Mouse (Mus musculus): ENCODE results near the gene Dhx29. TPM values are rescaled to one million over a fixed set of nuclear protein-coding genes. Genes with fewer than 3 reads are reported as not detected.
A peak's percentile ranks its signal among the peaks of the same experiment; 100 is the strongest.

Dhx29 gene
- polyA plus RNA-seq, 1 experiment from 2014 or later = 38.1 TPM

GRCm38 (mm10) chr13:112941879-112942330, 14.7 kb downstream of the Dhx29 start:
- Histone ChIP-seq H3K27ac (no peak overlapping the region), H3K4me2 (no peak overlapping the region), H3K9ac (no peak overlapping the region), H3K9me3 (no peaks in the 10 kb centered on the region), H3K4me3 (replicated peaks) (no peak overlapping the region), H3K36me3 (replicated peaks) (peaks cover 83% of the 10 kb centered on the region), H3K27me3 (no peaks in the 10 kb centered on the region), H3K4me1 (no peaks in the 10 kb centered on the region)
- WGBS = 83% methylated on average over 15 of the region's 15 CpGs
- no peak for ATAC-seq (ENCODE audit: low FRiP score)

GRCm38 (mm10) chr13:112945312-112945711, 18.1 kb downstream of the Dhx29 start:
- H3K27me3 ChIP-seq = no peaks in the 10 kb centered on the region
- no peaks in the 10 kb centered on the region for H3K9me3 ChIP-seq
- H3K4me2 ChIP-seq = no peak overlapping the region
- no peak overlapping the region for H3K4me3 ChIP-seq (replicated peaks)
- WGBS = 97% methylated on average over 9 of the region's 9 CpGs
- peaks cover 83% of the 10 kb centered on the region for H3K36me3 ChIP-seq (replicated peaks)
- H3K9ac ChIP-seq = no peak overlapping the region
- no peak overlapping the region for H3K27ac ChIP-seq
- no peaks in the 10 kb centered on the region for H3K4me1 ChIP-seq
- ATAC-seq (ENCODE audit: low FRiP score) = no peak

GRCm38 (mm10) chr13:112945900-112946299, 18.6 kb downstream of the Dhx29 start:
- Histone ChIP-seq H3K27me3 (no peaks in the 10 kb centered on the region), H3K4me3 (replicated peaks) (no peak overlapping the region), H3K36me3 (replicated peaks) (peaks cover 82% of the 10 kb centered on the region), H3K27ac (no peak overlapping the region), H3K4me1 (no peaks in the 10 kb centered on the region), H3K4me2 (no peak overlapping the region), H3K9ac (no peak overlapping the region), H3K9me3 (no peaks in the 10 kb centered on the region)
- WGBS = 92% methylated on average over 6 of the region's 6 CpGs
- ATAC-seq (ENCODE audit: low FRiP score) = no peak

- no peak overlapping the region for H3K4me2 ChIP-seq
- no peak for ATAC-seq (ENCODE audit: low FRiP score)
- H3K4me1 ChIP-seq = no peaks in the 10 kb centered on the region
- whole genome bisulfite sequencing = 93% methylated on average over 8 of the region's 8 CpGs
- H3K4me3 ChIP-seq (replicated peaks) = no peak overlapping the region
- H3K36me3 ChIP-seq (replicated peaks) = peaks cover 71% of the 10 kb centered on the region
- H3K27ac ChIP-seq = no peak overlapping the region
- H3K9ac ChIP-seq = no peak overlapping the region
- H3K9me3 ChIP-seq = no peaks in the 10 kb centered on the region
- H3K27me3 ChIP-seq = no peaks in the 10 kb centered on the region
Measured at GRCm38 (mm10) chr13:112954067-112954466, 26.8 kb downstream of the Dhx29 start.

- Histone ChIP-seq H3K4me1 (no peaks in the 10 kb centered on the region), H3K36me3 (replicated peaks) (peaks cover 68% of the 10 kb centered on the region), H3K4me3 (replicated peaks) (no peak overlapping the region), H3K27me3 (no peaks in the 10 kb centered on the region), H3K27ac (no peak overlapping the region), H3K9me3 (no peaks in the 10 kb centered on the region), H3K4me2 (no peak overlapping the region), H3K9ac (no peak overlapping the region)
- WGBS = 83% methylated on average over 5 of the region's 5 CpGs
- no peak for ATAC-seq (ENCODE audit: low FRiP score)
Measured at GRCm38 (mm10) chr13:112963081-112963480, 35.8 kb downstream of the Dhx29 start.

- Histone ChIP-seq H3K27me3 (no peaks in the 10 kb centered on the region), H3K27ac (no peak overlapping the region), H3K9me3 (no peaks in the 10 kb centered on the region), H3K9ac (no peak overlapping the region), H3K4me1 (no peaks in the 10 kb centered on the region), H3K4me2 (no peak overlapping the region), H3K36me3 (replicated peaks) (peaks cover 71% of the 10 kb centered on the region), H3K4me3 (replicated peaks) (no peak overlapping the region)
- 92% methylated on average over 12 of the region's 12 CpGs for WGBS
- no peak for ATAC-seq (ENCODE audit: low FRiP score)
Measured at GRCm38 (mm10) chr13:112964421-112964820, 37.2 kb downstream of the Dhx29 start.

- H3K27ac ChIP-seq = no peak overlapping the region
- peaks cover 59% of the 10 kb centered on the region for H3K36me3 ChIP-seq (replicated peaks)
- H3K9ac ChIP-seq = no peak overlapping the region
- no peaks in the 10 kb centered on the region for H3K9me3 ChIP-seq
- ATAC-seq (ENCODE audit: low FRiP score) = no peak
- 90% methylated on average over 5 of the region's 5 CpGs for WGBS
- no peaks in the 10 kb centered on the region for H3K4me1 ChIP-seq
- no peaks in the 10 kb centered on the region for H3K27me3 ChIP-seq
- H3K4me2 ChIP-seq = no peak overlapping the region
- H3K4me3 ChIP-seq (replicated peaks) = no peak overlapping the region
Measured at GRCm38 (mm10) chr13:112967267-112967666, 40.0 kb downstream of the Dhx29 start.

- 43% methylated on average over 10 of the region's 10 CpGs for WGBS
- Histone ChIP-seq H3K9ac (no peak overlapping the region), H3K4me2 (no peak overlapping the region), H3K27me3 (peaks cover 48% of the 10 kb centered on the region), H3K4me1 (no peaks in the 10 kb centered on the region), H3K9me3 (no peaks in the 10 kb centered on the region), H3K4me3 (replicated peaks) (no peak overlapping the region), H3K36me3 (replicated peaks) (no peaks in the 10 kb centered on the region), H3K27ac (no peak overlapping the region)
- ATAC-seq (ENCODE audit: low FRiP score) = no peak
Measured at GRCm38 (mm10) chr13:112976720-112977119, 49.5 kb downstream of the Dhx29 start.

- ATAC-seq (ENCODE audit: low FRiP score) = peak; percentile 37
Measured at GRCm38 (mm10) chr13:112985605-112986450, 58.6 kb downstream of the Dhx29 start.

GRCm38 (mm10) chr13:112986451-112986950, 59.2 kb downstream of the Dhx29 start:
- ATAC-seq (ENCODE audit: low FRiP score) = no peak
- Histone ChIP-seq H3K27me3 (peaks cover 88% of the 10 kb centered on the region), H3K9me3 (no peaks in the 10 kb centered on the region), H3K27ac (no peak overlapping the region), H3K4me1 (peaks cover 39% of the 10 kb centered on the region), H3K4me3 (replicated peaks) (peak overlapping the region; percentile 16), H3K36me3 (replicated peaks) (no peaks in the 10 kb centered on the region), H3K4me2 (peak overlapping the region; percentile 93), H3K9ac (no peak overlapping the region)
- under 1% methylated on average over 17 of the region's 17 CpGs for WGBS

More at GRCm38 (mm10) chr13:112985605-112986450, 58.6 kb downstream of the Dhx29 start:
- H3K36me3 ChIP-seq (replicated peaks) = no peaks in the 10 kb centered on the region
- no peaks in the 10 kb centered on the region for H3K9me3 ChIP-seq
- H3K4me2 ChIP-seq = peak overlapping the region; percentile 93
- peaks cover 85% of the 10 kb centered on the region for H3K27me3 ChIP-seq
- H3K4me1 ChIP-seq = peaks cover 39% of the 10 kb centered on the region
- peak overlapping the region; percentile 16 for H3K4me3 ChIP-seq (replicated peaks)
- no peak overlapping the region for H3K9ac ChIP-seq
- H3K27ac ChIP-seq = 0 out of 2 replicates have a peak overlapping the region, but pooled peaks have one; percentile 46
- 3% methylated on average over 18 of the region's 18 CpGs for WGBS

GRCm38 (mm10) chr13:112987532-112987943, 60.3 kb downstream of the Dhx29 start, which contains the start of gene Ccno:
Ccno (plus strand) TSS chr13:112987802.
- no peaks in the 10 kb centered on the region for H3K9me3 ChIP-seq
- H3K4me2 ChIP-seq = peak within 1 kb of the TSS; percentile 93
- peak within 1 kb of the TSS; percentile 52 for H3K4me3 ChIP-seq (replicated peaks)
- H3K4me1 ChIP-seq = peaks cover 39% of the 10 kb centered on the region
- peak within 1 kb of the TSS; percentile 53 for H3K9ac ChIP-seq
- H3K27me3 ChIP-seq = peaks cover 88% of the 10 kb centered on the region
- ATAC-seq (ENCODE audit: low FRiP score) = peak; percentile 94
- no peak within 1 kb of the TSS for H3K27ac ChIP-seq
- WGBS = under 1% methylated on average over 47 of the region's 47 CpGs
- H3K36me3 ChIP-seq (replicated peaks) = no peaks in the 10 kb centered on the region

- Histone ChIP-seq H3K36me3 (replicated peaks) (no peaks in the 10 kb centered on the region), H3K4me1 (peaks cover 39% of the 10 kb centered on the region), H3K4me3 (replicated peaks) (peak overlapping the region; percentile 52), H3K9ac (peak overlapping the region; percentile 53), H3K27me3 (peaks cover 87% of the 10 kb centered on the region), H3K9me3 (no peaks in the 10 kb centered on the region), H3K4me2 (peak overlapping the region; percentile 93), H3K27ac (no peak overlapping the region)
- 0% methylated on average over 39 of the region's 39 CpGs for WGBS
- ATAC-seq (ENCODE audit: low FRiP score) = peak; percentile 28; the same call in 1 of the 2 replicates
Measured at GRCm38 (mm10) chr13:112987991-112988390, 60.7 kb downstream of the Dhx29 start.
